Mouse (Mus musculus) cortical plate, adult 2 months (tissue): ENCODE data around the gene Ttc39d. TPM values are rescaled to one million over a fixed set of nuclear protein-coding genes. Genes with fewer than 3 reads are reported as not detected.

Source experiments
- H3K27ac ChIP-seq: fragments of 200-500 bp; 2 replicates; pipeline ENCODE4 v1.5.1; 2012; ENCODE audit warnings: low read length, control low read depth, inconsistent platforms; ENCODE audit not compliant: insufficient read depth
- H3K4me1 ChIP-seq: fragments of 200-500 bp; 2 replicates; pipeline ENCODE4 v1.6.1; 2011; ENCODE audit warnings: low read length; ENCODE audit not compliant: control insufficient read depth, insufficient read depth
- H3K4me3 ChIP-seq: fragments of 200-500 bp; 2 replicates; pipeline ENCODE4 v1.5.1; 2011; ENCODE audit warnings: mild to moderate bottlenecking, low read length, control low read depth; ENCODE audit not compliant: insufficient read depth
- CTCF ChIP-seq: fragments of 200-500 bp; IDR thresholded peaks from 2 replicates; pipeline ENCODE4 v1.5.1; 2011; ENCODE audit warnings: mild to moderate bottlenecking, control low read depth, low read length; ENCODE audit not compliant: insufficient read depth; ENCODE audit errors: extremely low read depth
- POLR2A ChIP-seq: fragments of 200-500 bp; IDR thresholded peaks from 2 replicates; pipeline ENCODE4 v1.6.1; 2011; ENCODE audit warnings: mild to moderate bottlenecking, low read length, control low read depth; ENCODE audit not compliant: insufficient read depth; ENCODE audit errors: extremely low read depth
- polyA plus RNA-seq: library from polyadenylated mRNA; depleted of rRNA; stranded (reverse); fragments of >200 nt; gene quantifications from 2 replicates; pipeline ENCODE4 v1.2.3, GENCODE M21; 2012; rRNA removed

The Ttc39d gene
- polyA plus RNA-seq, result 0.08 and 0.11 TPM in 2 replicates

GRCm38 (mm10) chr17:80206671-80207581, at the start of gene Ttc39d, which contains the start of gene Srsf7:
TSS of gene Ttc39d (plus strand) at chr17:80207460.
TSS of gene Srsf7 (minus strand) at chr17:80207307.
- TF ChIP-seq CTCF (no peak), POLR2A (peak; percentile 100)
- Histone ChIP-seq H3K4me3 (peak within 1 kb of the TSS; percentile 63), H3K27ac (peak within 1 kb of the TSS; percentile 90), H3K4me1 (peaks cover 1% of the 10 kb centered on the region; the same call in 1 of the 2 replicates)

DNA sequence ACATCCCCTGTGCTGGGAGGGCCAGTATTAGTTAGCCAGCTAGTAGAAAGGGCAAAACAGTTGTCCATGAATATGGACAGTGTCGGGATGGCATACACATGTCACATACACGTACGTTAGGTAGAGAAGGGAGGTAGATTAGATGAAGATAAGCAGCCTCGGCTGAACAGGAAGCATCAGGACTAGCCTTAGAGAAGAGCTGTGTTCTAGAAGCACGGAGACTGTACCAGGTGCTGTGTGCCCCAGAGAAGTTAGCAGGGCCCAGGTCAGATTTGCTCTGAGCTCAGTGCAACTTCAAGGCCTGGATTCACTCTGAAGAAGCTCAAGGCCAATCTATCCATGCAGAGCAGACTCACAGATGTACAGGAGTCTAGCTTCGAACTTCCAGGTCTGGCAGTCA, 49.8 kb upstream of the Ttc39d start:
- Histone ChIP-seq H3K4me3 (no peak overlapping the region), H3K27ac (no peak overlapping the region), H3K4me1 (no peaks in the 10 kb centered on the region)
- TF ChIP-seq CTCF (no peak), POLR2A (no peak)

- Histone ChIP-seq H3K4me3 (no peak overlapping the region), H3K27ac (no peak overlapping the region), H3K4me1 (peaks cover 1% of the 10 kb centered on the region; the same call in 1 of the 2 replicates)
- no peak for TF ChIP-seq CTCF
- no peak for TF ChIP-seq POLR2A
Observed at GRCm38 (mm10) chr17:80160454-80160853, 46.8 kb upstream of the Ttc39d start.

DNA sequence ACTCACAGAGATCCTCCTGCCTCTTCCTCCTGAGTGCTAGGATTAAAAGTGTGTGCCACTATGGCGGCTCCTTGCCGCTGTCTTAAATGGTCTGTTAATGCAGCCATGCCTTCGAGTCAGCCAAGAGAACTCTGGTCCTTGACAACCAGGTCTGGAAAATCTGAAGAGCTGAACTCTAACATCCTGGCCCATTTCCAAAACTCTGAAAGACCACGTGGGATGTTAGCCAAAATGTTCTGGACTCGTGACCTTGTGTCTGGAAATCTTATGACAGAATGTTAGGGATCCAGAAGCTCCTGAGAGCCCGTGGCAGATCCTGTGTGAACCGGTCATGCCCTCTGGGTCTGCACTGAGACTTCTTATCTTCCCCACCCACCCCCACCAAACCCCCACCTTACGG, 43.3 kb upstream of the Ttc39d start:
- Histone ChIP-seq H3K4me1 (peaks cover 16% of the 10 kb centered on the region), H3K27ac (no peak overlapping the region), H3K4me3 (no peak overlapping the region)
- TF ChIP-seq CTCF (no peak), POLR2A (no peak)

DNA sequence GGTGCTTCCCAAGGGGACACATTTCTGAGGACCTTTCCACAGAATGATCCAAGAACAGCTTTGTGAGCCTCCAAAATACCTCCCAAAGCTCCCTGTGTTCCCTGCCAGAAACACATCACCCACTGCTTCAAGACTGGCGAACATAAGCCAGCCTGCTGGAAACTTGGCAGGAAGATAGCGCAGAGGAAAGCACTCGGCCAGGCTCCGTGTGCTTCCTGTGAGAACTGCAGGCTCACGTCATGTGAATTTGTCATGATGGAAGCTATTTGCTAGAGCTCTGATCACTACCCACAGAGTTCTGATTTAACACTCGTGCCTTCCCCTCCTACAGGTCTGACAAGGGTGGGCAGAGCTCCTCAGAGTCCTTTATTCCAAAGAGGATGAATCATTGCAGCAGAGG, 41.5 kb upstream of the Ttc39d start:
- TF ChIP-seq CTCF, result no peak
- no peak for TF ChIP-seq POLR2A

GRCm38 (mm10) chr17:80166346-80166745, 40.9 kb upstream of the Ttc39d start:
- peak overlapping the region; percentile 27; the same call in 1 of the 2 replicates for H3K27ac ChIP-seq
- peaks cover 16% of the 10 kb centered on the region for H3K4me1 ChIP-seq
- H3K4me3 ChIP-seq, result no peak overlapping the region
- no peak for TF ChIP-seq POLR2A

More for the DNA sequence above, 41.5 kb upstream of the Ttc39d start:
- Histone ChIP-seq H3K27ac (peak overlapping the region; percentile 66; the same call in 1 of the 2 replicates), H3K4me3 (no peak overlapping the region), H3K4me1 (peaks cover 16% of the 10 kb centered on the region)

- no peak overlapping the region for H3K4me3 ChIP-seq
- H3K4me1 ChIP-seq, result peaks cover 16% of the 10 kb centered on the region
- TF ChIP-seq CTCF, result no peak
- no peak for TF ChIP-seq POLR2A
- peak overlapping the region; percentile 27; the same call in 1 of the 2 replicates for H3K27ac ChIP-seq
Observed at GRCm38 (mm10) chr17:80167436-80167835, 39.8 kb upstream of the Ttc39d start.

DNA sequence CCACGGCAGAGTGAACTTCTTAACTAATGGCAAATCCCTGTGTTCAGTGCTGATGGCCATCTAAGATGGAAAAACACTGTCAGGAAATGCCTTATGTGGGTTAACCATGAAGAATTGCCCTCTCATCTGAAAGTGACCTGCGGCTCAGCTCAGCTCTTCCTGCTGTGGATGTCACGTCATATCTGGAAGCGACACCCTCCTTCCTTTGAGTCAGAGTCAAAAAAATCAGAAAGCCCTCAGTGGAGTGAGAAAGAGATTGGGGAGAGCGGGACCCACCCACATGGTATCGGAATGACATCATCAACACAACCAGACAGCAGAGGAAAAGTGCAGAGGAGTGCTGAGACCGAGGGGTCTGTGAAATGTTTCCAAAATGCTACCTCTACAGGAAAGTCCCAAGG, 39.4 kb upstream of the Ttc39d start:
- Histone ChIP-seq H3K4me3 (no peak overlapping the region), H3K4me1 (peaks cover 16% of the 10 kb centered on the region), H3K27ac (peak overlapping the region; percentile 27; the same call in 1 of the 2 replicates)
- no peak for TF ChIP-seq POLR2A
- TF ChIP-seq CTCF, result no peak

GRCm38 (mm10) chr17:80168425-80169182, 38.7 kb upstream of the Ttc39d start:
- peak overlapping the region; percentile 25; the same call in 1 of the 2 replicates for H3K27ac ChIP-seq
- H3K4me1 ChIP-seq, result peaks cover 16% of the 10 kb centered on the region
- no peak overlapping the region for H3K4me3 ChIP-seq
- no peak for TF ChIP-seq CTCF
- no peak for TF ChIP-seq POLR2A
